Mouse (Mus musculus): ENCODE results near the gene Pih1d2.

DNA sequence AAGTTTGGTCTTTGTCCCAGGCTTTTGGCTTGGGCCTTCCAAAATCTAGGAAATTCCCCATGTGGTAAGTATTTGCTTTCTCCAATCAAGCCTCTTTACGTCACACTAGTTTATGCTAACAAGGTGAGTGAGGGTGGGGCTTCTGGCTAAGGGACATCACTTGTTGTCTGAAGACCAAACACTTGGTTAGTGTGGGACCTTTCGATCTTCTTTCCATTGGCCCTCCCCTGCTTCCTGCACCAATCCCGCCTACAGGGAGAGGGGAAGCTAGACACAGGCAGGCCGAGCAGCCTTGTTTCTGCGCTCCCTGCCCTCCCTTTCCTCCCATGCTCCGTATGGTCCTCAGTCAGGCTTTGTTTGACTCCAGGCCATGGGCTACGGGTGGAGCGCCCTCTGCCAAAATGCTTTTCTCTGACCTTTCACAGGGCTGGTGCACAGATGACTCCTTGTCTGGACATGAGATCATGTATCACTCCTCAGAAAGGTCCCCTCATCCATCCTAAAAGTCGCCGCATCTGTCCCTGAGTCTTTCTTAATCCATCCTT, 29.8 kb downstream of the Pih1d2 start:
- TF ChIP-seq EP300 (IDR thresholded peaks at IDR 0.05): no peak
- TF ChIP-seq CTCF (IDR thresholded peaks at IDR 0.05): no peak

Data from lung, postnatal 0 days (tissue).